Mouse (Mus musculus) small intestine, adult 2 months (tissue): ENCODE data around the gene Tmem235.

Experiments
- CTCF ChIP-seq: fragments of 200-500 bp; IDR thresholded peaks from 2 replicates; pipeline ENCODE4 v1.5.1; 2012; ENCODE audit warnings: low read depth, mild to moderate bottlenecking, control low read depth, inconsistent platforms, low read length, moderate library complexity, mixed read lengths; ENCODE audit not compliant: insufficient replicate concordance, insufficient read length; ENCODE audit errors: extremely low read depth
- POLR2A ChIP-seq: fragments of 200-500 bp; IDR thresholded peaks from 2 replicates; pipeline ENCODE4 v1.6.1; 2012; ENCODE audit warnings: low read depth, mild to moderate bottlenecking, control low read depth, inconsistent platforms, low read length, moderate library complexity

DNA sequence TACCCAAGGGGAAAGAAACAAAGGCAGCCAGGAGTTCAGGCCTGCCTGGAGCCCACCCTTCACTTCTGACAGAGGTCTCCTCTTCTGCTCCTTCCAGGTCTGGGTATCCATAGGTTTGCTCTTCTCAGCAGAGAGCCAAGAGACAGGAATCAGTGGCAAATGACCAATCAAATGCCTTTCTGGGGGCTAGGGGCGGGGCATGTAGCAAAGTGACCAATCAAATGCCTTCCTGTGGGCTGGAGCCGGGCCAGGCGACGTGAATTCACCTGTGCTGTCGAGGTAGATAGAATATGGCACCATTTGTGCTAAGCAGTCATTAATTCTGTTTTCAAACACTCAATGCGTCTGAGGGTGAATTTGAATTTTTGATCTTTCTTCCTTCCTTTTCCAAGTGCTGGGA lies 31.6 kb downstream of the Tmem235 start:
- TF ChIP-seq CTCF: no peak
- no peak for TF ChIP-seq POLR2A
